Mouse (Mus musculus) erythroblast, embryonic 14.5 days (primary cell): Measurements from ENCODE around the gene Smad1. TPM values are rescaled to one million over a fixed set of nuclear protein-coding genes. Genes with fewer than 3 reads are reported as not detected.

Experiments
- H3K27me3 ChIP-seq: 2 replicates; pipeline ENCODE4 v1.6.1; 2012; ENCODE audit warnings: inconsistent platforms; ENCODE audit not compliant: control insufficient read depth
- H3K36me3 ChIP-seq: 2 replicates; pipeline ENCODE4 v1.6.1; 2012; ENCODE audit warnings: mild to moderate bottlenecking, inconsistent platforms; ENCODE audit not compliant: control insufficient read depth
- H3K4me1 ChIP-seq: 2 replicates; pipeline ENCODE4 v1.6.1; 2012; ENCODE audit warnings: inconsistent platforms; ENCODE audit not compliant: control insufficient read depth
- H3K4me3 ChIP-seq: replicated peaks from 2 replicates; pipeline ENCODE3; 2012; ENCODE audit warnings: moderate library complexity, mild to moderate bottlenecking, inconsistent platforms
- H3K9me3 ChIP-seq: 2 replicates; pipeline ENCODE4 v1.6.1; 2012; ENCODE audit warnings: low read length, inconsistent platforms, mixed read lengths; ENCODE audit not compliant: control insufficient read depth
- GATA1 ChIP-seq: IDR thresholded peaks from 2 replicates; pipeline ENCODE4 v1.6.1; 2012; ENCODE audit warnings: low read length, inconsistent platforms, mixed read lengths
- TAL1 ChIP-seq: IDR thresholded peaks from 3 replicates; pipeline ENCODE4 v1.6.1; 2012; ENCODE audit warnings: low read length, inconsistent platforms, mixed read lengths
- polyA plus RNA-seq: library from polyadenylated mRNA; stranded (reverse); fragments of >175 nt; gene quantifications from 2 replicates; pipeline ENCODE4 v1.2.3, GENCODE M21; 2012

The Smad1 gene
- polyA plus RNA-seq, 1 experiment, result 0.06 TPM

GRCm38 (mm10) chr8:79386358-79386757 lies 13.0 kb downstream of the Smad1 start:
- TF ChIP-seq TAL1 (no peak), GATA1 (no peak)
- peaks cover 22% of the 10 kb centered on the region for H3K27me3 ChIP-seq
- H3K4me3 ChIP-seq, result no peak overlapping the region
- no peaks in the 10 kb centered on the region for H3K4me1 ChIP-seq
- no peaks in the 10 kb centered on the region for H3K9me3 ChIP-seq
- H3K36me3 ChIP-seq, result no peaks in the 10 kb centered on the region

- no peak overlapping the region for H3K4me3 ChIP-seq
Measured at GRCm38 (mm10) chr8:79384276-79385271, 14.7 kb downstream of the Smad1 start.

GRCm38 (mm10) chr8:79382857-79383262 lies 16.5 kb downstream of the Smad1 start:
- TF ChIP-seq TAL1 (no peak), GATA1 (no peak)
- H3K9me3 ChIP-seq, result no peaks in the 10 kb centered on the region
- H3K4me1 ChIP-seq, result no peaks in the 10 kb centered on the region
- no peak overlapping the region for H3K4me3 ChIP-seq
- H3K36me3 ChIP-seq, result no peaks in the 10 kb centered on the region
- H3K27me3 ChIP-seq, result peaks cover 22% of the 10 kb centered on the region

More at GRCm38 (mm10) chr8:79384276-79385271, 14.7 kb downstream of the Smad1 start:
- TF ChIP-seq GATA1 (no peak), TAL1 (no peak)
- H3K4me1 ChIP-seq, result no peaks in the 10 kb centered on the region
- no peaks in the 10 kb centered on the region for H3K36me3 ChIP-seq
- H3K9me3 ChIP-seq, result no peaks in the 10 kb centered on the region
- H3K27me3 ChIP-seq, result peaks cover 22% of the 10 kb centered on the region

- no peaks in the 10 kb centered on the region; the same call in 1 of the 2 replicates for H3K36me3 ChIP-seq
- peaks cover 22% of the 10 kb centered on the region for H3K27me3 ChIP-seq
- TF ChIP-seq GATA1, result no peak
- TF ChIP-seq TAL1, result no peak
- H3K9me3 ChIP-seq, result no peaks in the 10 kb centered on the region
- no peaks in the 10 kb centered on the region for H3K4me1 ChIP-seq
- H3K4me3 ChIP-seq, result no peak overlapping the region
Measured at GRCm38 (mm10) chr8:79381771-79382170, 17.5 kb downstream of the Smad1 start.

GRCm38 (mm10) chr8:79380386-79380785 lies 18.9 kb downstream of the Smad1 start:
- no peaks in the 10 kb centered on the region for H3K9me3 ChIP-seq
- TF ChIP-seq TAL1, result no peak
- no peak for TF ChIP-seq GATA1
- H3K36me3 ChIP-seq, result no peaks in the 10 kb centered on the region; the same call in 1 of the 2 replicates
- peaks cover 8% of the 10 kb centered on the region for H3K4me1 ChIP-seq
- peaks cover 21% of the 10 kb centered on the region for H3K27me3 ChIP-seq
- no peak overlapping the region for H3K4me3 ChIP-seq

- Histone ChIP-seq H3K36me3 (no peaks in the 10 kb centered on the region; the same call in 1 of the 2 replicates), H3K4me3 (no peak overlapping the region), H3K9me3 (no peaks in the 10 kb centered on the region), H3K27me3 (peaks cover 19% of the 10 kb centered on the region), H3K4me1 (peaks cover 13% of the 10 kb centered on the region)
- TF ChIP-seq GATA1 (no peak), TAL1 (no peak)
Measured at GRCm38 (mm10) chr8:79379971-79380370, 19.3 kb downstream of the Smad1 start.

- H3K9me3 ChIP-seq, result no peaks in the 10 kb centered on the region
- H3K4me1 ChIP-seq, result peaks cover 21% of the 10 kb centered on the region
- H3K4me3 ChIP-seq, result no peak overlapping the region
- H3K36me3 ChIP-seq, result no peaks in the 10 kb centered on the region; the same call in 1 of the 2 replicates
- H3K27me3 ChIP-seq, result no peaks in the 10 kb centered on the region; the same call in 1 of the 2 replicates
- TF ChIP-seq GATA1 (no peak), TAL1 (no peak)
Measured at GRCm38 (mm10) chr8:79376648-79377047, 22.7 kb downstream of the Smad1 start.

GRCm38 (mm10) chr8:79375775-79376123 lies 23.6 kb downstream of the Smad1 start:
- Histone ChIP-seq H3K27me3 (no peaks in the 10 kb centered on the region; the same call in 1 of the 2 replicates), H3K4me3 (no peak overlapping the region), H3K4me1 (peaks cover 21% of the 10 kb centered on the region), H3K36me3 (no peaks in the 10 kb centered on the region; the same call in 1 of the 2 replicates), H3K9me3 (no peaks in the 10 kb centered on the region)
- TF ChIP-seq GATA1 (no peak), TAL1 (0 out of 3 replicates have a peak, but pooled peaks have one; percentile 30)

GRCm38 (mm10) chr8:79375074-79375774 lies 24.1 kb downstream of the Smad1 start:
- Histone ChIP-seq H3K9me3 (no peaks in the 10 kb centered on the region), H3K27me3 (no peaks in the 10 kb centered on the region; the same call in 1 of the 2 replicates), H3K4me3 (no peak overlapping the region), H3K4me1 (peaks cover 21% of the 10 kb centered on the region), H3K36me3 (no peaks in the 10 kb centered on the region; the same call in 1 of the 2 replicates)
- TF ChIP-seq GATA1, result no peak
- no peak for TF ChIP-seq TAL1
